Mouse (Mus musculus) large intestine, adult 2 months (tissue): ENCODE measurements around the gene Vipr2. TPM values are rescaled to one million over a fixed set of nuclear protein-coding genes. Genes with fewer than 3 reads are reported as not detected.

Source experiments
- DNase-seq: peaks from one replicate; pipeline ENCODE4 v3.0.0-alpha.2; 2012; ENCODE audit warnings: low read depth, low spot score
- WGBS: fragments of 180-500 bp; shearing (Covaris S2); methylation state at CpG from one replicate; pipeline ENCODE4 v1.1.7; 2018; 5-methylcytosine and 5-hydroxymethylcytosine counted together
- polyA plus RNA-seq: library from polyadenylated mRNA; depleted of rRNA; stranded (reverse); fragments of >200 nt; gene quantifications from 2 replicates; pipeline ENCODE4 v1.2.3, GENCODE M21; 2012; rRNA removed

Gene Vipr2
- polyA plus RNA-seq, 1 experiment: 1.4 TPM

DNA sequence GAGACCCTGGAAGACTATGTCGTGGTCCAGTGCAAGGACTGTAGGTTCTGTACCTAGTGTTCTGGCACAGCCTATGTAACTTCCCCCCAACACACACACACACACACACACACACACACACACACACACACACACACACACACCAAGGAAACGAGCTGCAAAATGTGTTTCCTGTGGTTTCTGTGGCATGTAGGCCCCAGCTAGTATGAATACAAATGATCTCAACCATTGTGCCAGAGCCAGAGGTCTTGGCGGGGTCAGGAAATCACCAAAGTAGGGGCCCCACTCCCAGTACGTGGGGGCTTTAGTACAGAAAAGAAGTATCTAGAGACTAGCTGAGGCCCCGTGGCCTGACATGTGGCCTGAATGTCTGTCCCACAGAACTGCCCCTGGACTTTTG lies 67.7 kb downstream of the Vipr2 start:
- 59% methylated on average over 5 of the region's 5 CpGs for WGBS
- no peak for DNase-seq

DNA sequence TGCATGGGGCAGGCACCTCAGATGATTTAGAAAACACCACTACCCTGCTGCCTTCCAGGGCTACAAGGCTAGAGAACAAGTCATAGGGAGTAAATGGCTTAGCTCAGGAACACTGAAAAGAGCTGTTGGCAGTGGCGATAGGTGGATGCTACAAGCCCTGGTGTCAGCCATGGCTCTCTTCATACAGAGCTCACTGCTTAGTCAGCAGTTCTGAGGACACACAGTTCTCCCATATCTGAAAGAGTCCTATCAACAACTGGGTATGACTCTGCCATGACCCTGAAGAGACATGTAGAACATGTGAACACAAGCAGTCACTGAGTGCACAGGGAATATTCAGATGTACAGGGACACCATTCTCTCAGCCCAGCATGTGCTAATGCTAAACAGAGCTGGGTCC lies 68.2 kb downstream of the Vipr2 start:
- DNase-seq: no peak
- WGBS: 83% methylated on average over 1 of the region's 1 CpGs

GRCm38 (mm10) chr12:116146996-116147634 lies 69.6 kb downstream of the Vipr2 start:
- 80% methylated on average over 8 of the region's 8 CpGs for WGBS
- DNase-seq: no peak

GRCm38 (mm10) chr12:116152866-116153428 lies 75.4 kb downstream of the Vipr2 start:
- WGBS: 90% methylated on average over 9 of the region's 9 CpGs
- no peak for DNase-seq

DNA sequence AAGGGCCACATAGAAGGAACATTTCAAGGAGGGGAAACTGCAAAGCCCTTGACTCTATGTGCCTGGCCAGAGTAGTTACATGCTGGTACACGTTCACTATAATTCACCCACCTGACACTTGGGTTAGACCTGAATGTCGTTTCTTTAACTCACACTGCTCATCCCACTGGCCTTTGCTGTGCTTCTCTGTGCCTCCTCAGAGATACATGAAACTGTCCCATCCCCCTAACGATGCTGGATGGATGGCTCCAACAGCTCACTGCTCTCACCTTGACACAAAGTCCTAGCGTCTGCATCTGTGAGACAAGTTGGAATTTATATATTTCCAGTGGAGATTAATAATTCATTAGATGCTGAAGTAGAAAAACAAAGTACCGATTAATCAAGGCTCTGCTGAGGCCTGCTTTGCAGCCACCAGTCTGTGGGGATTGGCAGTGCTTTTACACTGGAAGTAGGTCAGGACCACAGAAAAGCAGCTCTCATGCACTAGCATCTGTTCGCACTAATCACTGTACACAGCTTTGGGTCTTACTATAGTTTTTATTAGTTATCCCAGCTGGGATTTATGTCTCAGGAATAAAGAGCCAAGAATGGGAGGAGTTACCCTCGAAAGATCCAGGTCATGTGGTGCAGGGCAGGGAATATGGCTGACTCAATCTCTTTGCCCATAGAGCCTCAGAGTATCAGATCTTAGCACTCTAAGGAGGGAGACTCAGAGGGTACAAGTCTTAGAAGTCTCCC lies 79.4 kb downstream of the Vipr2 start:
- 69% methylated on average over 7 of the region's 7 CpGs for whole genome bisulfite sequencing
- DNase-seq: no peak

DNA sequence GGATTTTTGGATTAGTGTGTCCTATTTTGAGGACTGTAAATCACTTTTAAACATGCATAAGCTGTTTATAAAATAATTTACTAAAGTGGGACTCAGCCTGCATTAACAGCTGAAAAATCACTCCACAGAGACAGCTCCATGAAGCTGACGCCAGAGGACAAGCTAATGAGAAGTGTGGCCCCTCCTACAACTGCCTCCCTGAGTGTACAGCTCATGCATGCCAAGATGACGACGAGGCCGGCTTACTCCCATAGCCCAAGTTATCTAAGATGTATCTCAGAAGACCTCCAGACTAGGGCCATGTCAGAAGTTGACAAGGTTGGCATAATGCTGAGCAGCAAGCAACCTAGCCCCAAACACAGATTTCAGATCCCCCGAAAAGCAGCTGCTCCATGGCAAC lies 81.7 kb downstream of the Vipr2 start:
- 70% methylated on average over 5 of the region's 5 CpGs for WGBS
- DNase-seq: no peak

DNA sequence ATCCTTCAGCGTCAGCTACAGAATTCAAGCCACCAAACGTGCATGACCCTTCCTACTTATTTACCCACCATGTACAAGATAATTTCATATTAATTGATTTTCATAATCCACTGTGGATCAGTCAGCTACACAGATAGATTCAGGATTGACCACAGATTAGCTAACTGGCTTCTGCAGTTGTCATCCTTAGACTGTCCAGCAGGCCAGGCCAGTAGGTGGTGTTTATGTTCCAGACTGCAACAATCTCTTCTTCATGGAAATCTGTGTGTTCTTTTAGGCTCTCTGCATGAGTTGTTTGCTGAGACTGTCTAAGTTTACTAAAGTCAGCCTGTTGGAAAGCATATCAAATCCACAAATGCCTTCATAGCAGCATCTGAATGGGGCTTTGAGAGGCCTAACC lies 82.2 kb downstream of the Vipr2 start:
- no peak for DNase-seq
- WGBS: 80% methylated on average over 2 of the region's 2 CpGs

DNA sequence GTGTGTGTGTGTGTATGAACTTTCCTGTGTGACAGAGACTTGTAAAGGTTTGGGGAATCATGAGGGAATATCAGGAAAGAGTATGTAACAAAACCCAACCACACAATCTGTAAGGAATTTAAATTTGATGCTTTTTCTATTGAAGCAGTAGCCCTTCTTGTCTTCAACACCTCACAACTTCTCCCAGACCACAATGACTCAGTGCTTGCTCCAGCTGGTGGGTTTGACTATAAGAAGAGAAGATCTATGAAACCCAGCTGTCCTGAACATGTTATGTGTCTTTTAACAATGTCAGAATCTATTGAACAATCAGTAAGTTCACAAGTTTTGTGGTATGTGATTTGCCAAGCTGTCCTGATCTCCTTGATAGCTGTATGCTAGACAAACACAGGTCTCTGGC lies 87.8 kb downstream of the Vipr2 start:
- DNase-seq: no peak

- DNase-seq: no peak
- 31% methylated on average over 5 of the region's 5 CpGs for WGBS
Observed at GRCm38 (mm10) chr12:116169666-116170065, 92.1 kb downstream of the Vipr2 start.

DNA sequence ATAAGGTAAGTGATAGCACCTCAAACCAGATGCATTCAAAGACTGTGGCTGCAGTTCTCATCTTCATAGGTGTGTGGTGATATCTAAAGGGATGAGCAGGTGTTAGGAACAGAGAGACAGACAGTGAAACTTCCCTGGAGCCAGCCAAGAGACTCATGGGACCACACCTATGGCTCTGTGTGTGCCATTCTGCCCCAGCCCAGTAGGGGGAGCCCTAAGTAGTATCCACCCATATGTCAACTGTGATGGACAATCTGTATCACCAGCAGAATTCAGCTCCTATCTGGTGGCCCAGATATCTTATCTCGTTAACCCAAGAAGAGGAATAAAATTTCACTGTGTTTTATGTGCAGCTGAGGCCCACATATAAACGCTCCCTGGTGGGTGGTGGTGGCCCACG lies 99.4 kb downstream of the Vipr2 start:
- WGBS: 75% methylated on average over 3 of the region's 3 CpGs
- no peak for DNase-seq

- 63% methylated on average over 4 of the region's 4 CpGs for WGBS
- no peak for DNase-seq
Observed at GRCm38 (mm10) chr12:116181436-116182050, 104.0 kb downstream of the Vipr2 start.

- peak; percentile 60 for DNase-seq
Observed at GRCm38 (mm10) chr12:116182376-116182775, 104.8 kb downstream of the Vipr2 start.

- DNase-seq: no peak
- WGBS: 74% methylated on average over 6 of the region's 6 CpGs
Observed at GRCm38 (mm10) chr12:116183212-116183935, 105.8 kb downstream of the Vipr2 start.

GRCm38 (mm10) chr12:116193952-116194351 lies 116.4 kb downstream of the Vipr2 start:
- 63% methylated on average over 6 of the region's 6 CpGs for WGBS
- DNase-seq: no peak

DNA sequence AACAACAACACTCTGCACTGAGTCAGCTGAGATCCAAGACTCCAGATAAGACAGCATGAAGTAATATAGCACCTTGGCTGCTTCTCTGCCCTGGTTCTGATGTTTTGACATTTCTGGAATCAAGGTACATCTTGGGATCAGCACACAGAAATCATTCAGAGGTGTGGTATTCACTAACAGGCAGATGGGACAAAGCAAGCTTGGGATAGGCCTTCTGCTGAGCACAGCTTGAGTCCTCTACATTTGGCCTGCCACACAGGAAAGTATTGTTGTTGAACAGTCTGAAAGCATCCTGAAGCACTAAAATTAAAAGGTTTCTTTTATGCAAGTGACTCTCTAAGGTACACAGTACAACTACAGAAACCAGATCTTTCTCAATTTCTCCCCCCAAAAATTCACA lies 117.1 kb downstream of the Vipr2 start:
- DNase-seq: no peak

Other genes with a start within 250 kb of the Vipr2 start
- gene Zfp386, start 30.0 kb upstream of the Vipr2 start, polyA plus RNA-seq: 3.3 and 5.3 TPM in 2 replicates
- gene Wdr60, start 185.3 kb downstream of the Vipr2 start, polyA plus RNA-seq: 1.5 and 1.7 TPM in 2 replicates
- gene Gm11027, start 197.7 kb downstream of the Vipr2 start, polyA plus RNA-seq: not detected in 2 replicates
- gene Esyt2, start 203.5 kb downstream of the Vipr2 start, polyA plus RNA-seq: 10.5 and 15.0 TPM in 2 replicates